Mouse (Mus musculus) hindbrain, embryonic 16.5 days (tissue): ENCODE results near the gene Cfl2. TPM values are rescaled to one million over a fixed set of nuclear protein-coding genes. Genes with fewer than 3 reads are reported as not detected.
A peak's percentile ranks its signal among the peaks of the same experiment; 100 is the strongest.
"Not testable (repeated sequence)": the region's sequence is repeated elsewhere in the genome, so short reads cannot be mapped to it uniquely, and the experiment has no call there.

Source experiments
- ATAC-seq: fragments of 200-750 bp; cut with Nextera tagmentation; 2 replicates; pipeline ENCODE4 v1.8.0; 2017; ENCODE audit warnings: moderate TSS enrichment, moderate library complexity
- H3K27ac ChIP-seq: fragments of 300-500 bp; sonication (generic); 2 replicates; pipeline ENCODE4 v1.5.1; 2014; ENCODE audit warnings: low read depth, mild to moderate bottlenecking, control low read depth, low read length, moderate library complexity
- H3K27me3 ChIP-seq: fragments of 300-500 bp; sonication (generic); replicated peaks from 2 replicates; pipeline ENCODE4 v1.6.1; 2014; ENCODE audit warnings: low read length; ENCODE audit not compliant: control insufficient read depth, insufficient read depth
- H3K36me3 ChIP-seq: fragments of 300-500 bp; sonication (generic); 2 replicates; pipeline ENCODE4 v1.6.1; 2014; ENCODE audit warnings: mild to moderate bottlenecking, low read length, moderate library complexity, mixed read lengths; ENCODE audit not compliant: control insufficient read depth, insufficient read depth
- H3K4me1 ChIP-seq: fragments of 300-500 bp; sonication (generic); 2 replicates; pipeline ENCODE4 v1.6.1; 2014; ENCODE audit warnings: low read depth, low read length; ENCODE audit not compliant: control insufficient read depth, insufficient read depth
- H3K4me2 ChIP-seq: fragments of 300-500 bp; sonication (generic); 2 replicates; pipeline ENCODE4 v1.6.1; 2014; ENCODE audit warnings: mild to moderate bottlenecking, low read length, control low read depth, moderate library complexity
- H3K4me3 ChIP-seq: fragments of 300-500 bp; sonication (generic); 2 replicates; pipeline ENCODE4 v1.5.1; 2014; ENCODE audit warnings: mild to moderate bottlenecking, low read length, control low read depth, moderate library complexity
- H3K9ac ChIP-seq: fragments of 300-500 bp; sonication (generic); 2 replicates; pipeline ENCODE4 v1.6.1; 2014; ENCODE audit warnings: low read depth, mild to moderate bottlenecking, control low read depth, low read length, moderate library complexity
- H3K9me3 ChIP-seq: fragments of 300-500 bp; sonication (generic); 2 replicates; pipeline ENCODE4 v1.6.1; 2014; ENCODE audit warnings: mild to moderate bottlenecking, low read length, moderate library complexity; ENCODE audit not compliant: control insufficient read depth
- WGBS: fragments of 180-500 bp; shearing (Covaris S2); extraction: QIAGEN DNeasy Blood & Tissue Kit; methylation state at CpG from one replicate; pipeline ENCODE4 v1.1.7; 2014; 5-methylcytosine and 5-hydroxymethylcytosine counted together
- polyA plus RNA-seq: library from polyadenylated mRNA; unstranded; fragments of >200 nt; fragmentation: Nextera tagmentation; extraction: Ambion mirVana; gene quantifications from 2 replicates; pipeline ENCODE4 v1.2.1, GENCODE M21; 2015

The Cfl2 gene
- polyA plus RNA-seq, 1 experiment from 2014 or later = 317 TPM

DNA sequence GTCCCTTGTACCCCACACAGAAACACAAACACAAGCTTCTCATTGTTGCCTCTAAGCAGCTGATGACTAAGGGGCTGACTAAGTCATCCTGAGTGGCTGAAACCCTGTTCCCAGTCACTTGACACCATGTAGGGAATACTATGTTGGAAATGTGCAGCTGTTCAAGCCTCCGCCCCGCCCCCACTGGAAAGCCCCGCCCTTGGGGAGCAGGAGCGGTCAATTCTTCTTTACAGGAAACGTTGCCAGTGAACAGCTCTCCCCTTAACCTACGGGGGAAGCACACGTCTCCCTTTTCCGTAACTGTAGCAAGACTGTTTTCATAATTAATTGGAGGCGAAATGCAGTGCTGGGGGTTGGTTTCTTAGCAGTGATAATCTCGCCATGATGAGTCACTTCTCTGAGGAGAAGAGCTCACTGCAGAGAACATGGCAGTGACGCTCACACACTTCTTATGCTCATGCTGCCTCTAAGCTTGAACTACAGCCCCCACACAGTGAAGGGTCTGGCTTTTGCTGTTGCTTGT, 27.7 kb downstream of the Cfl2 start:
- Histone ChIP-seq H3K4me2 (peak overlapping the region; percentile 47), H3K27me3 (no peaks in the 10 kb centered on the region), H3K4me1 (no peaks in the 10 kb centered on the region; the same call in 1 of the 2 replicates), H3K9me3 (no peaks in the 10 kb centered on the region), H3K27ac (peak overlapping the region; percentile 42), H3K9ac (peak overlapping the region; percentile 53), H3K36me3 (no peaks in the 10 kb centered on the region), H3K4me3 (peak overlapping the region; percentile 29)
- 19% methylated on average over 11 of the region's 11 CpGs for WGBS
- ATAC-seq = peak; percentile 76

GRCm38 (mm10) chr12:54833856-54834399, 28.7 kb downstream of the Cfl2 start:
- WGBS = 64% methylated on average over 9 of the region's 9 CpGs
- H3K4me3 ChIP-seq = no peak overlapping the region
- H3K4me2 ChIP-seq = no peak overlapping the region
- H3K27me3 ChIP-seq = no peaks in the 10 kb centered on the region
- no peaks in the 10 kb centered on the region for H3K9me3 ChIP-seq
- H3K4me1 ChIP-seq = no peaks in the 10 kb centered on the region; the same call in 1 of the 2 replicates
- H3K36me3 ChIP-seq = no peaks in the 10 kb centered on the region
- H3K9ac ChIP-seq = no peak overlapping the region
- no peak for ATAC-seq
- no peak overlapping the region for H3K27ac ChIP-seq

- H3K9me3 ChIP-seq, H3K27ac ChIP-seq, H3K36me3 ChIP-seq, H3K4me3 ChIP-seq, ATAC-seq, H3K4me1 ChIP-seq, H3K9ac ChIP-seq, H3K4me2 ChIP-seq, H3K27me3 ChIP-seq: not testable (repeated sequence)
- WGBS = 91% methylated on average over 1 of the region's 1 CpGs
These were observed 30.8 kb downstream of the Cfl2 start for GRCm38 (mm10) chr12:54831927-54832326.

GRCm38 (mm10) chr12:54830574-54830973, 32.1 kb downstream of the Cfl2 start:
- Histone ChIP-seq H3K36me3 (no peaks in the 10 kb centered on the region), H3K27me3 (no peaks in the 10 kb centered on the region), H3K9ac (no peak overlapping the region), H3K4me1 (no peaks in the 10 kb centered on the region; the same call in 1 of the 2 replicates), H3K4me2 (no peak overlapping the region), H3K9me3 (no peaks in the 10 kb centered on the region), H3K4me3 (no peak overlapping the region), H3K27ac (no peak overlapping the region)
- peak; percentile 91 for ATAC-seq
- 17% methylated on average over 6 of the region's 6 CpGs for WGBS

GRCm38 (mm10) chr12:54829876-54830275, 32.8 kb downstream of the Cfl2 start:
- no peak overlapping the region for H3K4me2 ChIP-seq
- H3K9ac ChIP-seq = no peak overlapping the region
- H3K27ac ChIP-seq = no peak overlapping the region
- no peak for ATAC-seq
- no peaks in the 10 kb centered on the region; the same call in 1 of the 2 replicates for H3K4me1 ChIP-seq
- no peaks in the 10 kb centered on the region for H3K9me3 ChIP-seq
- no peaks in the 10 kb centered on the region for H3K36me3 ChIP-seq
- no peak overlapping the region for H3K4me3 ChIP-seq
- WGBS = 51% methylated on average over 5 of the region's 5 CpGs
- no peaks in the 10 kb centered on the region for H3K27me3 ChIP-seq

DNA sequence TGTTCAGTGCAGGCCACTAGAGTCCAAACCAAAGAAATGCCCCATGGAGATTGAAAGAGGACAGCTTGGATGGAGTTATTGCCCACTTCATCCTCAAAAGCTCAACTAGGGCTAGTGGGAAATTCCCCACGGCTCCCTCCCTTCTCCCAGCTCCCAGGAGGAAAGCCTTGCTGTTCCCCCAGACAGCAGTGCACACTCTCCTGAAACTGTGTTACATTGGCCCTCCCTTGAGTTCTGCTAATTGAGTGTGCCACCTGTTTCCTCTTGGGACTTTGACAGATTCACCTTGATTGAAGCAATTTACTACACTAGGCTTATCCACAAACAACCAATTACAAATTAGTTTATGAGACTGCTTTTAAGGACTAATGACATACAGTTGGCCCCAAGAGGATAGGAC, 34.6 kb downstream of the Cfl2 start:
- Histone ChIP-seq H3K27me3 (no peaks in the 10 kb centered on the region), H3K9me3 (no peaks in the 10 kb centered on the region), H3K4me1 (no peaks in the 10 kb centered on the region), H3K9ac (no peak overlapping the region), H3K36me3 (no peaks in the 10 kb centered on the region), H3K4me2 (no peak overlapping the region), H3K27ac (no peak overlapping the region), H3K4me3 (no peak overlapping the region)
- 65% methylated on average over 1 of the region's 1 CpGs for WGBS
- no peak for ATAC-seq

DNA sequence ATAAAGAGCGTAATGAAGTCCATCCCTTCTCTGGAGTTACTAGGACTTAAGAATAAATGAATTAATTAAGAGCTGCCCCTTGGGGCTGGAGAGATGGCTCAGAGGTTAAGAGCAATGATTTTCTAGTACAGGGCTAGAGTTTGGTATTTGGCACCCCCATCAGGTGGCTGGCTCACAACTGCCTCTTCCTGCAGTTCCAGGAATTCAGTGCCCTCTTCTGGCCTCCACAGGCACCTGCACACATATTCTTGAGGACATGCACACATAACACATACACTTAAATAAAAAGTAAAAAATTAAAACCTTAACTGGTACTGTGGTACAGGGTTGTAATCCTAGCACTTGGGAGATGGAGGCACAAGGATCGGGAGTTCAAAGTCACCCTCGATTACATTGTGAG, 37.5 kb downstream of the Cfl2 start:
- no peak overlapping the region for H3K4me2 ChIP-seq
- H3K9me3 ChIP-seq = no peaks in the 10 kb centered on the region
- no peak overlapping the region for H3K9ac ChIP-seq
- ATAC-seq = no peak
- no peaks in the 10 kb centered on the region for H3K4me1 ChIP-seq
- no peaks in the 10 kb centered on the region for H3K36me3 ChIP-seq
- no peak overlapping the region for H3K4me3 ChIP-seq
- no peaks in the 10 kb centered on the region for H3K27me3 ChIP-seq
- WGBS = 94% methylated on average over 3 of the region's 3 CpGs
- H3K27ac ChIP-seq = no peak overlapping the region

DNA sequence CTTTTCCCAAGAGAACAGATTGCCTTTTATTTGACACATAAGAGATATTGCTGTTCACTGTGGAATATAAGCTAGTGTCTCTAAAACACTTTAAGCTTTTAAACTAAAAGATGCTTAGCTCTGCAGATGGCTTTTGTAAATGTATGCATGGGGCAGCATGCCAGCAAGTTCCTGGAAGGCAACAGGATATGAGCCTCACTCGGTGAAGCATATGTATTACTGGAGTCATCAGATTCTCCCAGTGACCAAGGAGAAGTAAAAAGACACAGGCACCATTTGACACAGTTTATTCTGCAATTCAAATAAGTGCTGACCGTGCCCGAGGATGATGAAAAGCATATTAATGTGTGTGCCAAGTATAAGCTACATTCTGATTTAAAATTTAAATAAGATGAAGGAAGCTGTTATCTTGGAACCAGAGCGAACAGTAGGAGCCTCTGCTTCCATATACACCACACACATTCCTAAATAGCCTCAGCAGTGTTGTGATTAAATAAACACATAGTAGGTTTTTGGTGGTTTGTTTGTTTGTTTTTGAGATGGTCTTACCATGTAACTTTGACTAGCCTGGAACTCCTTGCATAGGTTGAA, 39.7 kb downstream of the Cfl2 start:
- no peak overlapping the region for H3K27ac ChIP-seq
- 21% methylated on average over 4 of the region's 4 CpGs for WGBS
- no peak overlapping the region for H3K4me2 ChIP-seq
- no peaks in the 10 kb centered on the region for H3K9me3 ChIP-seq
- no peak overlapping the region for H3K4me3 ChIP-seq
- no peak overlapping the region for H3K9ac ChIP-seq
- H3K36me3 ChIP-seq = no peaks in the 10 kb centered on the region
- ATAC-seq = peak; percentile 54; the same call in 1 of the 2 replicates
- H3K27me3 ChIP-seq = no peaks in the 10 kb centered on the region
- no peaks in the 10 kb centered on the region for H3K4me1 ChIP-seq

GRCm38 (mm10) chr12:54820684-54821161, 42.0 kb downstream of the Cfl2 start:
- Histone ChIP-seq H3K36me3 (no peaks in the 10 kb centered on the region), H3K4me1 (no peaks in the 10 kb centered on the region), H3K27me3 (no peaks in the 10 kb centered on the region), H3K27ac (no peak overlapping the region), H3K4me2 (no peak overlapping the region), H3K9ac (no peak overlapping the region), H3K4me3 (no peak overlapping the region), H3K9me3 (no peaks in the 10 kb centered on the region)
- 40% methylated on average over 2 of the region's 2 CpGs for WGBS
- ATAC-seq = no peak
